Mouse (Mus musculus) neural tube, embryonic 11.5 days (tissue): ENCODE measurements at regions not wholly inside any gene's neighbourhood (a gene's known extent, or its start where the extent isn't known, plus 50 kb on each side); places are given as distances from the start of the nearest gene placed in this dataset.

Source experiments
- ATAC-seq: fragments of 200-750 bp; cut with Nextera tagmentation; 2 replicates; pipeline ENCODE4 v1.8.0; 2017; ENCODE audit warnings: moderate number of reproducible peaks, mild to moderate bottlenecking, moderate TSS enrichment, moderate library complexity; ENCODE audit not compliant: insufficient read depth, low FRiP score, low TSS enrichment
- DNase-seq: peaks from one replicate; pipeline ENCODE4 v3.0.0-alpha.2; 2015; ENCODE audit warnings: low spot score
- H3K27ac ChIP-seq: fragments of 300-500 bp; sonication (generic); 2 replicates; pipeline ENCODE4 v1.5.1; 2014; ENCODE audit warnings: low read depth, mild to moderate bottlenecking, low read length
- H3K27me3 ChIP-seq: fragments of 300-500 bp; sonication (generic); 2 replicates; pipeline ENCODE4 v1.6.1; 2014; ENCODE audit warnings: mild to moderate bottlenecking, low read length, mixed read lengths; ENCODE audit not compliant: control insufficient read depth, insufficient read depth
- H3K36me3 ChIP-seq: fragments of 300-500 bp; sonication (generic); 2 replicates; pipeline ENCODE4 v1.6.1; 2014; ENCODE audit warnings: mild to moderate bottlenecking, low read length, moderate library complexity, mixed read lengths; ENCODE audit not compliant: control insufficient read depth, insufficient read depth
- H3K4me1 ChIP-seq: fragments of 300-500 bp; sonication (generic); 2 replicates; pipeline ENCODE4 v1.6.1; 2014; ENCODE audit warnings: low read length, mixed read lengths; ENCODE audit not compliant: control insufficient read depth, insufficient read depth
- H3K4me2 ChIP-seq: fragments of 300-500 bp; sonication (generic); 2 replicates; pipeline ENCODE4 v1.6.1; 2014; ENCODE audit warnings: low read depth, mild to moderate bottlenecking, moderate library complexity
- H3K4me3 ChIP-seq: fragments of 300-500 bp; sonication (generic); 2 replicates; pipeline ENCODE4 v1.5.1; 2014; ENCODE audit warnings: low read depth, low read length
- H3K9ac ChIP-seq: fragments of 300-500 bp; sonication (generic); 2 replicates; pipeline ENCODE4 v1.6.1; 2014; ENCODE audit warnings: mild to moderate bottlenecking, low read length
- H3K9me3 ChIP-seq: fragments of 300-500 bp; sonication (generic); 2 replicates; pipeline ENCODE4 v1.6.1; 2016; ENCODE audit warnings: low read length; ENCODE audit not compliant: control insufficient read depth
- WGBS: fragments of 180-500 bp; shearing (Covaris S2); extraction: QIAGEN DNeasy Blood & Tissue Kit; methylation state at CpG from one replicate; pipeline ENCODE4 v1.1.7; 2014; 5-methylcytosine and 5-hydroxymethylcytosine counted together

DNA sequence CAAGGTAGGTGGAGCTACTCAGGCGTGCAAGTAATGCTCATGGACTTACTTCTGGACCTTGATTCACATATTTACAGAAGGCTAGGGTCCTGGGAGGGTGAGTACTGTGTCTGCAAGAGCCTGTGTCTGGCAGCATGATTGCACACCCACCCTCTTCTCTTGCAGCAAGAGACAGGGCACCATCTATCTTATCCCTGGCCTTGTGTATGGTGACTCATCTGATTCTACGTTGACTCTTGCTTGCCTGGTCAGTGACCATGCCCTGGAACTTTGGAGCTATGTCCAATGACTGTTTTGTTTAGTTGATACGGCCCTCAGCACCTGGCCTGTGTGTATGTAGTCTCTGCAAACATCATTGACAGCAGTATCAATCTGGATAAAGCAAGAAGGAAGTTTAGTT lies 148.3 kb upstream of the Adam6b start:
- Histone ChIP-seq H3K4me2 (no peak overlapping the region), H3K27me3 (no peaks in the 10 kb centered on the region), H3K27ac (no peak overlapping the region), H3K36me3 (no peaks in the 10 kb centered on the region), H3K9me3 (no peaks in the 10 kb centered on the region), H3K4me1 (no peaks in the 10 kb centered on the region), H3K9ac (no peak overlapping the region), H3K4me3 (no peak overlapping the region)
- no peak for ATAC-seq
- 74% methylated on average over 3 of the region's 3 CpGs for WGBS
- no peak for DNase-seq

DNA sequence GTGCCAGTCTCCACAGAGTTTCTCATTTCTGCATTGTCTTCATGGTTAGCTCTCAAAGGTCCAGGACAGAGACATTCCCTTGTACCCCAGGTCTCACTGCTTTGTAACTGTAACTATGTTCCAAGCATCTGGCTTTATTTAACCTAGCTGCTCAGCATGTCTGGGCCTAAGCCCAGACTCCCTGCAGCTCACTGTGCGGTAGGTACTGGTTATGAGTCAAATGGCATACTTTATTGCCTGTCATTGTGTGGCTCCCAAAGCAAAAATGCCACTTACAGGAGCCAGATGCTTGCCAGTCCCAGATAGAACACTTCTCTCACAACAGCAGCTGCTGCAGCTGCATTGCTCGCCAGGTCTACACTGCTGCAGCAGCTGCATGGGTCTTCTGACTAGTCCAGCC lies 134.2 kb upstream of the Adam6b start:
- no peaks in the 10 kb centered on the region for H3K27me3 ChIP-seq
- H3K27ac ChIP-seq: no peak overlapping the region
- no peak overlapping the region for H3K9ac ChIP-seq
- no peak for ATAC-seq
- no peaks in the 10 kb centered on the region for H3K36me3 ChIP-seq
- no peaks in the 10 kb centered on the region for H3K9me3 ChIP-seq
- no peaks in the 10 kb centered on the region for H3K4me1 ChIP-seq
- DNase-seq: no peak
- no peak overlapping the region for H3K4me3 ChIP-seq
- WGBS: 67% methylated on average over 2 of the region's 2 CpGs
- H3K4me2 ChIP-seq: no peak overlapping the region

DNA sequence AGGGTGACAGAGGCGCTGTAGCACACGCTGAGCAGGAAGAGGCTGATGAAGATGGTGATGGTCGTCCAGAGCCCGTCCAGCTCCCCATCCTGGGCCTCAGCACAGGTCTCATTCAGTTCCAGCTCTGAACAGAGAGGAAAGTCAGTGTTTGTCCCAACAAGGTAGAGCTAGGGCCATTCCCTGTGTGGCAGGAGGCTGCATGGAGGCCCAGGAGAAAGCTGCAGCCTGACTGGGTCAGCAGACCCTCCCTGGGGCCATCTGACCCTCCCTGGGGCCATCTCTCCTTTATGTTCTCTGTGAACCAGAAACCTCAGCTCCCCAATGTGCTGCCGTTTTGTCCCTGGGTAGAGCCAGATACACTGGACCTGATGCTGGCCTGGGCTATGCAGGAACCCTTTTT lies 131.2 kb upstream of the Adam6b start:
- ATAC-seq (no peak), DNase-seq (no peak)
- whole genome bisulfite sequencing: 72% methylated on average over 5 of the region's 5 CpGs
- H3K4me2 ChIP-seq: no peak overlapping the region
- H3K9me3 ChIP-seq: no peaks in the 10 kb centered on the region
- H3K9ac ChIP-seq: no peak overlapping the region
- no peak overlapping the region for H3K27ac ChIP-seq
- H3K4me1 ChIP-seq: no peaks in the 10 kb centered on the region
- no peak overlapping the region for H3K4me3 ChIP-seq
- H3K27me3 ChIP-seq: no peaks in the 10 kb centered on the region
- no peaks in the 10 kb centered on the region for H3K36me3 ChIP-seq

DNA sequence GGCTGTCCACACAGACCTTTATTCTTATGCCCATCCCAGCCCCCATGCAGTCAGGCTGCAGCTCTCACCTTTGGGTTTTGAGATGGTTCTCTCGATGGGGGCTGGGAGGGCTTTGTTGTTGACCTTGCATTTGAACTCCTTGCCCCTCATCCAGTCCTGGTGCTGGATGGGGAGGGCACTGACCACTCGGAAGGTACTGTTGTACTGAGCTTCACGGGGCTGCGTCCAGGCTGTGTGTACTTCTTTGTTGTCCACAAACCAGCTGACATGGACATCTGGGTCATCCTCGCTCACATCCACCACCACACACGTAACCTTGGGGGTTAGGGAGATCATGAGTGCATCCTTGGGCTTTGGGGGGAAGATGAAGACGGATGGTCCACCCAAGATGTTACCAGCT lies 129.3 kb upstream of the Adam6b start:
- Histone ChIP-seq H3K9me3 (no peaks in the 10 kb centered on the region), H3K27ac (no peak overlapping the region), H3K27me3 (no peaks in the 10 kb centered on the region), H3K9ac (no peak overlapping the region), H3K36me3 (no peaks in the 10 kb centered on the region), H3K4me2 (no peak overlapping the region), H3K4me1 (no peaks in the 10 kb centered on the region), H3K4me3 (no peak overlapping the region)
- WGBS: 89% methylated on average over 7 of the region's 7 CpGs
- ATAC-seq (no peak), DNase-seq (no peak)

DNA sequence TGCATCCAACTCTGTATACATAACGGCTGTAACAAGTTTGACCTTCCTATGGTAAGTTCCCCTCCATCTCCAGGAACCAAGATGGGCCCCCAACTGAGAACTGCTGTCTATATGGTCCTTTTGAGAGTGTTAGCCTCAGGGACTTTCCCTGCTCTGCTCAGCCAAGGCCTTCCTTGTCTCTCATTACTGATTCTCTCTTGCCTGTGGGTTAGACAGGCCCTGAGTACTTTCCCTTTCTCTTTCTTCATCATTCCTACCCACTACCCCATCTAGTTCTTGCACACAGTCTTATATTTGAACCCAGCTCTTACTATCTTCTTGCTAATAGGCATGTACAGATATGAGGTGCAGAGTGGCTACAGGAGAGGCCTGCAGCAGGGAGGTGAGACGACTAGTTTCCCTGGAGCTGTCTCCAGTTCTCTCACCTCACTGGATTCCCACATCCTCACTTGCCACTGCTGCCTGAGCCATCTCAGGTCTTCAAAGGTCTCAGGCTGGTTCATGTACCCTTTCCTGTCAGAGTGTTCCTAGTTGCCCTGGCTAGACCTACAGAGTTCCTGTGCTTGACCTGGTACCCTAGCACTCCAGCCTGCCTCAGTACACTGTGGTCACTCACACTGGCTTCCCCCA lies 126.8 kb upstream of the Adam6b start:
- WGBS: 56% methylated on average over 2 of the region's 2 CpGs
- Histone ChIP-seq H3K27me3 (no peaks in the 10 kb centered on the region), H3K9ac (no peak overlapping the region), H3K4me3 (no peak overlapping the region), H3K4me2 (no peak overlapping the region), H3K27ac (no peak overlapping the region), H3K36me3 (no peaks in the 10 kb centered on the region), H3K4me1 (no peaks in the 10 kb centered on the region), H3K9me3 (no peaks in the 10 kb centered on the region)
- ATAC-seq (no peak), DNase-seq (no peak)

DNA sequence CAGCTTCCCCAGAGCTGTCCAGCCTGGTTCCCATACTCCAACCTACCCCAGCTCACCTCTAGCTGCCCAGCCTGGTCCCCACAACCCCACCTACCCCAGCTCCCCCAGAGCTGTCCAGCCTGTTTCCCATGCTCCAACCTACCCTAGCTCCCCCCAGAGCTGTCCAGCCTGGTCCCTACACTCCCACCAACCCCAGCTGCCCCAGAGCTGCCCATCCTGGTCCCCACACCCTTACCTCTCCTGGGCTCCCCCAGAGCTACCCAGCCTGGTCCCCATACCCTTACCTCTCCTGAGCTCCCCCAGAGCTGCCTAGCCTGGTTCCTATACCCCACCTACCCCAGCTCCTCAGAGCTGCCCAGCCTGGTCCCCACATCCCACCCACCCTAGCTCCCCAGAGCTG lies 125.3 kb upstream of the Adam6b start:
- Histone ChIP-seq H3K4me2 (no peak overlapping the region), H3K27me3 (no peaks in the 10 kb centered on the region), H3K36me3 (no peaks in the 10 kb centered on the region), H3K4me1 (no peaks in the 10 kb centered on the region), H3K9ac (no peak overlapping the region), H3K9me3 (no peaks in the 10 kb centered on the region), H3K27ac (no peak overlapping the region), H3K4me3 (no peak overlapping the region)
- DNase-seq (no peak), ATAC-seq (no peak)

DNA sequence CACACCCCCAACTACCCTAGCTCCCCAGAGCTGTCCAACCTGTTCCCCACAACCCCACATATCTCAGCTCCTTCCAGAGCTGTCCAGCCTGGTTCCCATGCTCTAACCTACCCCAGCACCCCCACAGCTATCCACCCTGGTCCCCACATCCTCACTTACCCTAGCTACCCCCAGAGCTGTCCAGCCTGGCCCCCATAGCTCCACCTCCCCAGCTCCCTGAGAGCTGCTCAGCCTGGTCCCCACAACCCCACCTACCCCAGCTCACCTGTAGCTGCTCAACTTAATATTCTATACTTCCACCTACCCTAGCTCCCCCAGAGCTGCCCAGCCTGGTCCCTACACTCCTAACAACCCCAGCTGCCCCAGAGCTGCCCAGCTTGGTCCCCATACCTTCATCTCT lies 124.9 kb upstream of the Adam6b start:
- H3K27ac ChIP-seq: no peak overlapping the region
- no peak for DNase-seq
- H3K9me3 ChIP-seq: no peaks in the 10 kb centered on the region
- H3K27me3 ChIP-seq: no peaks in the 10 kb centered on the region
- H3K36me3 ChIP-seq: no peaks in the 10 kb centered on the region
- H3K9ac ChIP-seq: no peak overlapping the region
- no peaks in the 10 kb centered on the region for H3K4me1 ChIP-seq
- H3K4me2 ChIP-seq: no peak overlapping the region
- no peak overlapping the region for H3K4me3 ChIP-seq
- ATAC-seq: no peak

DNA sequence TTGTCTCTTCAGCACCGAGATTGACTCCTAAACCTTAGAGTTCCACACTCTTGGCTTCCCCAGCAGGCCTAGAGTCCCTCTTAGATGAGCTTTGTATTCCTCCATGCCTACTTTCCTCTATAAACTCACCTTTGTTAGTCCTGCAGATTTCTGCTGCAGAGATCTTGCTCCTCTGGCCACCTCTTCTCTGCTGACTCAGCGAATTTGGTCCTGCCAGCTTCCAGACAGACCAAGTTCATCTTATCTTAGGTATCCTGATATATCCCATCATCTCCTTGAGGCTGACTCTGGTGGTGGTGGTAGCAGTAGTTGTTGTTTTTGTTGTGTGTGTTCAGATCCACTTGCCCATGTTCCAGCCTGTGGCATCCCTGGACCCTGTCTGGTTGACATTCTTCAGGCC lies 123.5 kb upstream of the Adam6b start:
- no peak overlapping the region for H3K9ac ChIP-seq
- H3K27me3 ChIP-seq: no peaks in the 10 kb centered on the region
- H3K27ac ChIP-seq: no peak overlapping the region
- ATAC-seq (no peak), DNase-seq (no peak)
- H3K4me1 ChIP-seq: no peaks in the 10 kb centered on the region
- no peak overlapping the region for H3K4me3 ChIP-seq
- H3K9me3 ChIP-seq: no peaks in the 10 kb centered on the region
- H3K36me3 ChIP-seq: no peaks in the 10 kb centered on the region
- WGBS: 69% methylated on average over 2 of the region's 2 CpGs
- no peak overlapping the region for H3K4me2 ChIP-seq

DNA sequence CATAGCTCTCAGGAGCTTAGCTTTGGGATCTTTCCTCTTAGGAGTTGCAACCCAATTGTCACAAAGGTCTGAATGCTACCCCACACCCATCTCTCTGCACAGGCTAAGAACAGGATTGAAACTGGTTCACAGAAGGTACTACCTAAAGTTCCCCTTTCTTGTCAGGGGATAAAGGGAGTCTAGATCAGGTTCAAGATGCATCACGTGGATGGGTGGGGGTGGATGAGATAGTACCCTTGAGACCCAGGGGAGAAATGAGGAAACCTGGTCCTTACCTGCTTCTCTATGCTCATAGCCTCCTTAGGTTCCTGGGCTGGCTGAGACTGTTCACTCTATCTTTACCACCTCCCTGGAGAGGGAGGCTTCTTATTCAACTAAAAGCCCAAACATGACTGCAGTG lies 122.9 kb upstream of the Adam6b start:
- Histone ChIP-seq H3K27ac (no peak overlapping the region), H3K4me3 (no peak overlapping the region), H3K9me3 (no peaks in the 10 kb centered on the region), H3K36me3 (no peaks in the 10 kb centered on the region), H3K4me1 (no peaks in the 10 kb centered on the region), H3K9ac (no peak overlapping the region), H3K27me3 (no peaks in the 10 kb centered on the region), H3K4me2 (no peak overlapping the region)
- no peak for ATAC-seq
- DNase-seq: no peak
- WGBS: 67% methylated on average over 1 of the region's 1 CpGs
